Mouse (Mus musculus): Measurements from ENCODE around the gene Polh. TPM values are rescaled to one million over a fixed set of nuclear protein-coding genes. Genes with fewer than 3 reads are reported as not detected.

The Polh gene
- total RNA-seq, 2 experiments from 2014 or later, result 6.3 to 7.8 TPM

- DNase-seq (ENCODE audit: extremely low spot score in 1 of 2, low spot score in 2 of 2), result peak; percentile 88 to 93
- intact Hi-C loops (cut with DNase I), result no loop called here
Measured at GRCm38 (mm10) chr17:46152847-46153782, 49.3 kb downstream of the Polh start, which contains the start of gene Mad2l1bp. Mad2l1bp (minus strand) TSS chr17:46153553.

DNA sequence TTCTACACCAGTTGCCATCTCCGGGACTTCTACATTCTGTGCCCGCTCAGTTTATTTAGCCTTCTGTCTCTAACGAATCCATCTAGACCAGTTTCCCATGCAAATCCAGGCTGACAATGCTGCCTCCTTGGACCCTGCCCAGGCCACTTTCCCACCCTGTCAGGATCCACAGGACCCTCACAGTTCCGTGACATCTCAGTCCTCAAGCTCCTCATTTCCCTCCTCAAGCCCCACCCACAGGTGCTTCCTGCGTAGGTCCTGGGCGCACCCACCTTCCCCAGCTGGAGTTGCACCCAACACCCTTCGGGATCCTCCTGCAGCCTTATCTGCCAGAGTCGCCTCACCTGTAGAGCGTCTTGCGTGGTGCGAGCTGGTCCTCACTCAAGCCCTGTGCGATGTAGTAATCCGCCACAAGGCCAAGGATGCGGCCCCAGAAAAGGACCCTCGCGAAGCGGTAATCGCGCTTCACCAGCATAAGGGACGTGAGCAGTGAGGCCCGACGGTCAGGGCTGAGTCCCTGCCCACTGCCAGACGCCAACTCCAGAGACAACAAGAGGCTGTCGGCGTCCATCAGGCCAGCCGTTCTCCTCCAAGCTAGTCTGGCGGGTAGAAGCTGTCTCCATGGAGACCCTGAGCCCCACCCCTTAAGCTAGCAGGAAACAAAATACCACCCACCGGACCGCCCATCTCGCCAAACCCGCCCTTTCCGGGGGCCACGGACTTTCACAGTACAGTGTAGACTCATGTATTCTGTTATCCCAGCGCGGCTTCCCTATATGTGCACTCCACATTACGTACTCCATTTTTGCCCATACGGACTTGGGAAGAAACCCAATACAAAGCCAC is 58.6 kb downstream of the Polh start, which contains the start of gene Rsph9:
Rsph9 (minus strand) TSS at position 639 of the 846 bp plus-strand sequence.
- intact Hi-C loops (cut with DNase I), result no loop called here
- peak; percentile 82 to 91 for DNase-seq (ENCODE audit: extremely low spot score in 1 of 2, low spot score in 2 of 2)

DNA sequence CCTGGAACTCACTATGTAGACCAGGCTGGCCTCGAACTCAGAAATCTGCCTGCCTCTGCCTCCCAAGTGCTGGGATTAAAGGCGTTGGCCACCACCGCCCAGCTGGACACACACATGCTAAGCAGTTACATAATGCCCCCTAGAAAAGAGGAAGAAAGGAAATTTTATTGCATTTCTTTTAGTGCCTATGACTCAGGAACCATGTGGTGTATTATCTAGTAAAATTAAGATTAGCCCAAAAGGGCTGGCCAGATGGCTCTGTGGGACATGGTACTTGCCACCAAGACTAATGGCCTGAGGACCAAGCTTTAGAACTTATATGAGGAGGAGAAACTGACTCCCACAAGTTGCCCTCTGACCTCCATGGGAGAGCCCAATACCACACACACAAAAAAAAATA is 62.6 kb downstream of the Polh start:
- intact Hi-C loops (cut with DNase I), result no loop called here
- no peak for DNase-seq (ENCODE audit: extremely low spot score in 1 of 2, low spot score in 2 of 2)

GRCm38 (mm10) chr17:46138563-46139236 is 63.7 kb downstream of the Polh start:
- DNase-seq (ENCODE audit: extremely low spot score in 1 of 2, low spot score in 2 of 2), result no peak
- intact Hi-C loops (cut with DNase I), result no loop called here

DNA sequence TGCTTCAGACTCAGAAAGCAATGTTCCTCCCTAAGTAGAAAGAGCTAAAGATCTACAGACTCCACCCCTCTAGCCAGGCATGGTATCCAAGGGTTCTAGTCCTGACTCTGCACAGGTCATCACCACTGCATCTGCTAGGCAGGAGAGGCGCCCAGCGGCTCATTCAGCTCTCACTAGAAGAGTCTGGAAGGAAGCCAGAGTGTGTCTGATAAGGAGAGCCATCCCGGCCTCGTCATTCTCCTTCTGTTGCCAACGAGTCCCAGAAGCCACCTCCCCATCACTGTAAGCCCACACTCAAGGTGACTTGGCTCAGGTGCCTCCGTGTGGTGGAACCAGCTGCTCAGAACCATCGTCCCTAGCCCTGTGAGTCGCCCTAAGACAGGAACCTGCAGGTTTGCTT is 69.6 kb downstream of the Polh start:
- intact Hi-C loops (cut with DNase I), result loop anchor here (2.0 to 5.0 kb wide), 2 partner anchors 101 to 402 kb away; partner anchors contain the start of gene Vegfa
- DNase-seq (ENCODE audit: extremely low spot score in 1 of 2, low spot score in 2 of 2), result no peak

- intact Hi-C loops (cut with DNase I), result loop anchor here (2.0 to 5.0 kb wide), 2 partner anchors 100 to 401 kb away; partner anchors contain the start of gene Vegfa
- DNase-seq (ENCODE audit: extremely low spot score in 1 of 2, low spot score in 2 of 2), result peak; percentile 57 to 74
Measured at GRCm38 (mm10) chr17:46132058-46132718, 70.3 kb downstream of the Polh start.

DNA sequence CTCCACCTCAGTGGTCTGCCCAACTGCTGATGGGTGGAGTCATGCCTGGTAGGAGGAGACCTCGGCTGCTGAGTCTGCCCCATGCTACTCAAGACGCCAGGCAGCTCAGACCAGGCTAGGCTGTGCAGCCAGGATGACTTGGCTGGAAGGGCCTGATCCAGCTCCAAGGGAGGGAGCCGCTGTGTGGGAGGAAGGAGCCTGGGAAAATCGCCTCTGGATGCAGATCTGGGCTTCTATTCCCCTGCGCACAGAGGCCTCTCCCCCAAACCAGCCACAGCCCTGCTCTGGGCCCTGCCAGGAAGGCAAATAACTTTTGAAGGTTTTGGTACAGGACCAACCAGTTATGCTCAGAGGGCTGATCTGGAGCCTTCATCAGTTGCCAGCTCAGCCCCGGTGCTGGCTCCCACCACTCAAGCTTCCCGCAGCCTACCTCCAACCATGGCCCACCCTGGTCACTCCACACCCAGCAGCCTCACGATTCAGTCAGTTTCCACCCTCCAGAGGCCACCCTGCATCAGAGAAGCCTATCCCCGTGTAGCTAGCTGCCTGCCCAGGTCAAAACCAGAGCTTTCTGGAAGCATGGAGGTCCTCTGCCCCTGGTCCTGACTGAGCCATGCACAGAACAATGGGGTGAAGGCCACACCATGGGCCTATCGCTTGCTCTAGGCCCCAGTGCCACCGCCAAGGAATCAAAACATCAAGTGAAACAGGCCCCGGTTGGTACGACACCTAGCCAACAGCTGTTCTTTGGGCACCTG is 72.5 kb downstream of the Polh start:
- peak; percentile 36 to 53 for DNase-seq (ENCODE audit: extremely low spot score in 1 of 2, low spot score in 2 of 2)

GRCm38 (mm10) chr17:46127814-46128493 is 74.5 kb downstream of the Polh start:
- intact Hi-C loops (cut with DNase I), result no loop called here
- DNase-seq (ENCODE audit: extremely low spot score in 1 of 2, low spot score in 2 of 2), result no peak

More for the DNA sequence above, 72.5 kb downstream of the Polh start:
- intact Hi-C loops (cut with DNase I), result loop anchor here (5.0 kb wide), 1 partner anchor 98 kb away; the partner anchor contains the start of gene Vegfa

DNA sequence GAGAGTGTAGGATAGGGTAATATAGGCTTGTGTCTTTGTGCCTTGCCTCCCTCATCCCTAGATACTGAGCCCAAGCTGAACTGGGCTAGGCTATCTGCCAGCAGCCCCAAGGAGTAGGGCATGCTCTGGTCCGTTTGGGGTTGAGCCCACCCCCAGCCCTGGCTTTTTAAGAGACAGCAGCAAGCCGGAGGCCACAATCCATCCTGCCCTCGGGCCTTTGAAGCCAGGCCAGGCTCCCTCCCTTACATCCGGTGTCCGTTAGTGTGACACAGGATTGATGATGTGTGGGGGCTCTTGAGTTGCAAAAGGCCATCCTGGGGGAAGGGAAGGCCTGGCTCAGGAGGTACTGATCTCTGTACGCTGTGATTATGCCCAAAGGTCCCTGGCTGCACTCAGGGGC is 75.8 kb downstream of the Polh start:
- intact Hi-C loops (cut with DNase I), result no loop called here

GRCm38 (mm10) chr17:46123953-46124700 is 78.3 kb downstream of the Polh start:
- DNase-seq (ENCODE audit: extremely low spot score in 1 of 2, low spot score in 2 of 2), result no peak

More for the DNA sequence above, 75.8 kb downstream of the Polh start:
- DNase-seq (ENCODE audit: extremely low spot score in 1 of 2, low spot score in 2 of 2), result peak in 1 of 2 experiments; percentile 68

GRCm38 (mm10) chr17:46123285-46123684 is 79.2 kb downstream of the Polh start:
- DNase-seq (ENCODE audit: extremely low spot score in 1 of 2, low spot score in 2 of 2), result no peak
- intact Hi-C loops (cut with DNase I), result no loop called here

More at GRCm38 (mm10) chr17:46123953-46124700, 78.3 kb downstream of the Polh start:
- intact Hi-C loops (cut with DNase I), result no loop called here

DNA sequence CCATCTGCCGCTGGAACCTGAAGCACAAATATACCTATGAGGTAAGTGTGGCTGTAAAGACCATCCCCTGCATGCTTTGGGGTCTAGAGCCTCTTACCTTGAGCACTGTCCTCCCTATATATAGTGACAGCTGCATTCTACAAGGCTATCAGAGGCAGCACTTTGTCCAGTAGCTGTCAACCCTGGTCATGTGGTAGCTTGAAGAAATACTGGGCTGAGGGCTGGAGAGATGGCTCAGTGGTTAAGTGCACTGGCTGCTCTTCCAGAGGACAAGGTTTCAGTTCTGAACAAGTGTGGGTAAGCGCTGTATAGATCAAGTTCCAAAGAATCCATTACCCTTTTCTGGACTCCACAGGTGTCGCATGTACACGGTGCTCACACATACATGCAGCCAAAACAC is 79.7 kb downstream of the Polh start:
- intact Hi-C loops (cut with DNase I), result no loop called here
- DNase-seq (ENCODE audit: extremely low spot score in 1 of 2, low spot score in 2 of 2), result no peak
